Mouse (Mus musculus): Measurements from ENCODE around the gene Gm4792.

GRCm38 (mm10) chr10:94332358-94333137 lies 34.0 kb upstream of the Gm4792 start:
- TF ChIP-seq HCFC1 (IDR thresholded peaks at IDR 0.05; ENCODE audit: borderline replicate concordance, insufficient read depth, low read length): no peak
- TF ChIP-seq CHD2 (IDR thresholded peaks at IDR 0.05; ENCODE audit: low read depth, low read length): no peak
- TF ChIP-seq ZC3H11A (IDR thresholded peaks at IDR 0.05; ENCODE audit: borderline replicate concordance, low read depth, low read length): no peak; the same call in 1 of the 2 replicates

Data from ES-E14 (cell line).